Mouse (Mus musculus): ENCODE measurements around the gene Ldlr. TPM values are rescaled to one million over a fixed set of nuclear protein-coding genes. Genes with fewer than 3 reads are reported as not detected.
"Not testable (repeated sequence)": the region's sequence is repeated elsewhere in the genome, so short reads cannot be mapped to it uniquely, and the experiment has no call there.

The Ldlr gene
- polyA plus RNA-seq, 1 experiment from 2014 or later, result 7.3 TPM

DNA sequence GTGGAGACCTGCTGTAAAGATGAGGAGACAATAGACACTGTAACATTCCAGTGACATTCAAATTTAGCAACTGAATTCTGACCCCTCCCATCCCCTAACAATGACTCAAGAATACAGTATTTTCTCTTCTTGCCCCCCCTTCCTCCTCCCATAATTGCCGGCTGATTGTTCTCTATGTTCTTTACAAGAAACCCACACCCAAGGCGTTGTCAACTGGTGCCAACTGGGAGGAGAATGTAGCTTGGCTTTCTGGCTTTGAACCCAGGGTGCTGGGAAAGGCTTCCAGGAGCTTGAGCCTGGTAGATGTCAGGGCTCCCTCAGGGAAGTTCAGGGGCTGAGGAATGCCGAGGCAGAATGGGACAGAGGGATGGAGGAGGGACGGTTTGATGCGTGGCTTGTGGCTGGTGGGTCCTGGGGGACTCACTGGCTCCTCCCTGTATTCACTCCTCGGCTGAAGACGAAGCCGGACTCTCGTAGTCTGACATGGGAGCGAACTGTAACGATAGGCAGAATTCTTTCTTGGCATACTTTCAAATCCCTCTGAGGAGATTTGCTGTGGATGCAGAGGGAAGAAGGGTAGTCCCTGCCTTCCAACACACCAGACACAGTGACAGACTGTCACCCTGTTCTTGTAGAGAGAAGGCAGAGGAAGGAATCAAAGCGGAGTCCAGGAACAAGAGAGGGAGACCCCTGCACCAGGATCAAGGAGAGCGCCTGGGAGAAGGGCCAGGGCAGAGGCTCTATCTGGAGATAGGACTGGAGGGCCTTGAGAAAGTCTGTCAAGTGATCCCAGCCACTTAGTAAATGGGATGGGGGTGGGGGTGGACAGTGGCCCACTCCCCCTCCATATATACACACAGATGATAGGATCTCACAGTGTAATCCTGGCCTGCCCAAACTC, 45.5 kb downstream of the Ldlr start:
- no peaks in the 10 kb centered on the region for H3K27me3 ChIP-seq (ENCODE audit: control insufficient read depth, insufficient read depth, low read length)
- 26% methylated on average over 13 of the region's 13 CpGs for WGBS
- H3K27ac ChIP-seq (replicated peaks in 1 of 2; ENCODE audit: control insufficient read depth in 1 of 2, insufficient read depth in 1 of 2, low read depth in 2 of 2, low read length in 2 of 2), result peak overlapping the region; percentile 82 to 90
- no peak overlapping the region for H3K4me2 ChIP-seq (ENCODE audit: low read length)
- H3K4me1 ChIP-seq (ENCODE audit: control insufficient read depth in 2 of 2, insufficient read depth in 2 of 2, low read length in 2 of 2), result peaks cover 17 to 26% of the 10 kb centered on the region in 2 experiments
- peak overlapping the region; percentile 1; the same call in 1 of the 2 replicates for H3K9ac ChIP-seq (ENCODE audit: low read length)
- ATAC-seq (ENCODE audit: insufficient number of reproducible peaks, insufficient read depth, low FRiP score, low read depth), result peak; percentile 44; the same call in 1 of the 2 replicates
- no peaks in the 10 kb centered on the region for H3K9me3 ChIP-seq (ENCODE audit: control insufficient read depth, low read length)
- H3K4me3 ChIP-seq (ENCODE audit: control insufficient read depth in 1 of 2, insufficient read depth in 1 of 2, low read depth in 1 of 2, low read length in 2 of 2), result no peak overlapping the region
- peaks cover 76% of the 10 kb centered on the region for H3K36me3 ChIP-seq (ENCODE audit: control insufficient read depth, insufficient read depth, low read length)

DNA sequence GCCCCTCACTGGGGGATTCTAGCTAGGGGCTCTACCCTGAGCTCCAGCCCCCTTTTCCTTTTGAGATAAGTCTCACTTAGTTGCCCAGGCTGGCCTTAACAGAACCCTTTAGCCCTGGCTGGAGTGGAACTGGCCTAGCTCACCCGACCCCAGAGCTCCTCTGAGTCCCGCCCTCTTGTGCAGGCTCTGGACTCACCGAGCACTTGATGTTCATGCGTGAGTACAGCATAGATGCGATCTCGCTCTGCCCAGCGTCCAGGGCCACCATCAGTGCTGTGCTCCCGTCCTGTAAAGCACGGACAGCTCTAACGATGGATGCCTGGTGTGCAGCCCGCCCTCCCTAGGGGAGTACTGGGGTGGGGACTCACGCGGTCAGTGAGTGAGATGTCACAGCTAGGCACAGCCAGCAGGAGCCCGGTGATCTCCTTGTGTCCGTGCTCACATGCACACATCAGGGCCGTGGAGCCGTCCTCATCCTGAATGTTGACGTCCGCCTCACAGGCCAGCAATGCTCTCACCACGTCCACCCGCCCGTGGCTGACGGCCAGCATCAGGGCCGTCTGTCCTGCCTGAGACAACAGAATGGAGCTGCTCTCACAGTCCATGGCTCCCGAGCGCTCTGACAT, 46.4 kb downstream of the Ldlr start:
- Histone ChIP-seq H3K36me3 (ENCODE audit: control insufficient read depth, insufficient read depth, low read length) (peaks cover 85% of the 10 kb centered on the region), H3K4me2 (ENCODE audit: low read length) (no peak overlapping the region), H3K9ac (ENCODE audit: low read length) (peak overlapping the region; percentile 1; the same call in 1 of the 2 replicates), H3K27me3 (ENCODE audit: control insufficient read depth, insufficient read depth, low read length) (no peaks in the 10 kb centered on the region), H3K4me1 (ENCODE audit: control insufficient read depth in 2 of 2, insufficient read depth in 2 of 2, low read length in 2 of 2) (peaks cover 17 to 25% of the 10 kb centered on the region in 2 experiments), H3K4me3 (ENCODE audit: control insufficient read depth in 1 of 2, insufficient read depth in 1 of 2, low read depth in 1 of 2, low read length in 2 of 2) (no peak overlapping the region), H3K27ac (replicated peaks in 1 of 2; ENCODE audit: control insufficient read depth in 1 of 2, insufficient read depth in 1 of 2, low read depth in 2 of 2, low read length in 2 of 2) (peak overlapping the region; percentile 82 to 90), H3K9me3 (ENCODE audit: control insufficient read depth, low read length) (no peaks in the 10 kb centered on the region)
- WGBS, result 46% methylated on average over 26 of the region's 26 CpGs
- ATAC-seq (ENCODE audit: insufficient number of reproducible peaks, insufficient read depth, low FRiP score, low read depth), result no peak

DNA sequence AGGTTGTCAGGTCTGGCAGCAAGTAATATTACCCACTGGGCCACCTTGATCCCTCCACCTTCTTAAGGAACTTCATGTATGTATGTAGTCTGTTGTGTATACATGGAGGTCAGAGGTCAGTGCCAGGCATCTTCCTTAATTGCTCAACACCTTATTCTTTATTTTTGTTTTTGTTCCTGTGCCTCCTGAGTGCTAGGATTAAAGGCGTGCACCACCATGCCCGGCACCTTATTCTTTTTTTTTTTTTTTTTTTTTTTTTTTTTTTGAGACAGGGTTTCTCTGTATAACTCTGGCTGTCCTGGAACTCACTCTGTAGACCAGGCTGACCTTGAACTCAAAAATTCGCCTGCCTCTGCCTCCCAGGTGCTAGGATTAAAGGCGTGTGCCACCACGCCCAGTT, 50.1 kb downstream of the Ldlr start:
- not testable (repeated sequence) for H3K9me3 ChIP-seq (ENCODE audit: control insufficient read depth, low read length); H3K27me3 ChIP-seq (ENCODE audit: control insufficient read depth, insufficient read depth, low read length); ATAC-seq (ENCODE audit: insufficient number of reproducible peaks, insufficient read depth, low FRiP score, low read depth); H3K4me3 ChIP-seq (ENCODE audit: control insufficient read depth in 1 of 2, insufficient read depth in 1 of 2, low read depth in 1 of 2, low read length in 2 of 2); H3K9ac ChIP-seq (ENCODE audit: low read length); H3K4me2 ChIP-seq (ENCODE audit: low read length); H3K27ac ChIP-seq (replicated peaks in 1 of 2; ENCODE audit: control insufficient read depth in 1 of 2, insufficient read depth in 1 of 2, low read depth in 2 of 2, low read length in 2 of 2)
- 84% methylated on average over 5 of the region's 5 CpGs for WGBS
- H3K36me3 ChIP-seq (ENCODE audit: control insufficient read depth, insufficient read depth, low read length), result peaks cover 93% of the 10 kb centered on the region
- H3K4me1 ChIP-seq (ENCODE audit: control insufficient read depth in 2 of 2, insufficient read depth in 2 of 2, low read length in 2 of 2), result peaks cover 15 to 16% of the 10 kb centered on the region in 2 experiments

DNA sequence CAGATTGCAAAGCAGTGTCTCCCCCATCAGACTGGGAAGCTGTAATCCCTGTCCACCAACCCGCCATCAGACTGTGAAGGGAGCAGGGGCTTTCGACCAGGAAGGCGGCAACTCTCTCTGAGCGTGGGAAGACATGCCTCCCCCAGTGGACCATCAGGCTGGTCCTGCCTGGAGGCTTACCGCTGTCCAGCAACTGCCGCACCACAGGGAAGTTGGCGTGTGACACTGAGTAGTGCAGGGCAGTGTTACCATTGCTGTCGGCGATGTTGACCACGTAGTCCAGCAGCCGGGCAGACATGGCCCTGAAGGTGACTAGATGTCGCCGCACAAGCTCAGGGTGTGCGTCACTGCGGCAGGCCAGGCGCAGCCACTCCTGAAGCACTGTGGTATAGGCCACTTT, 51.1 kb downstream of the Ldlr start:
- Histone ChIP-seq H3K4me1 (ENCODE audit: control insufficient read depth in 2 of 2, insufficient read depth in 2 of 2, low read length in 2 of 2) (peaks cover 5 to 7% of the 10 kb centered on the region in 2 experiments), H3K4me2 (ENCODE audit: low read length) (no peak overlapping the region), H3K36me3 (ENCODE audit: control insufficient read depth, insufficient read depth, low read length) (peaks cover 93% of the 10 kb centered on the region), H3K27me3 (ENCODE audit: control insufficient read depth, insufficient read depth, low read length) (no peaks in the 10 kb centered on the region), H3K9ac (ENCODE audit: low read length) (no peak overlapping the region), H3K27ac (replicated peaks in 1 of 2; ENCODE audit: control insufficient read depth in 1 of 2, insufficient read depth in 1 of 2, low read depth in 2 of 2, low read length in 2 of 2) (no peak overlapping the region), H3K9me3 (ENCODE audit: control insufficient read depth, low read length) (no peaks in the 10 kb centered on the region), H3K4me3 (ENCODE audit: control insufficient read depth in 1 of 2, insufficient read depth in 1 of 2, low read depth in 1 of 2, low read length in 2 of 2) (no peak overlapping the region)
- no peak for ATAC-seq (ENCODE audit: insufficient number of reproducible peaks, insufficient read depth, low FRiP score, low read depth)
- 89% methylated on average over 16 of the region's 16 CpGs for WGBS

DNA sequence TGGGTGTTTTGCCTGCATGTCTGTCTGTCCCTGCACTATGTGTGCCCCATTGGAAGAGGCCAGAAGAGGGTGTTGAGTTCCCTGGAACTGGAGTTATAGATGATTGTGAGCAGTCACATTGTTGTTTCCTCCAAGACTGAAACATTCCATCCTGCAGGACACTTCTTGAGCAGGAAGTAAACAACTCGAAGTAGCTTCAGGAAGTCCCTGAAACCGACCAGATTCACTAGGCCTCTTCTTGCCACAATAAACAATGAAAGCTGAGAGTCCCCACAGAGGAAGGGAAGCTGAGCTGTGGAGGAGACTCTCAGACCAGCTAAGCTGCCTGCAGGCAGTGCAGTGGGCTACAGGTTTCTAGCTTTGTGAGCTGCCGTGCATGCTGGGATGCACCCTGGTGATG, 54.4 kb downstream of the Ldlr start:
- no peak for ATAC-seq (ENCODE audit: insufficient number of reproducible peaks, insufficient read depth, low FRiP score, low read depth)
- Histone ChIP-seq H3K9ac (ENCODE audit: low read length) (no peak overlapping the region), H3K4me1 (ENCODE audit: control insufficient read depth in 2 of 2, insufficient read depth in 2 of 2, low read length in 2 of 2) (peaks cover 8 to 12% of the 10 kb centered on the region in 2 experiments; a peak in 3 of 4 replicates), H3K27me3 (ENCODE audit: control insufficient read depth, insufficient read depth, low read length) (no peaks in the 10 kb centered on the region), H3K9me3 (ENCODE audit: control insufficient read depth, low read length) (no peaks in the 10 kb centered on the region), H3K4me3 (ENCODE audit: control insufficient read depth in 1 of 2, insufficient read depth in 1 of 2, low read depth in 1 of 2, low read length in 2 of 2) (no peak overlapping the region), H3K27ac (replicated peaks in 1 of 2; ENCODE audit: control insufficient read depth in 1 of 2, insufficient read depth in 1 of 2, low read depth in 2 of 2, low read length in 2 of 2) (no peak overlapping the region), H3K4me2 (ENCODE audit: low read length) (no peak overlapping the region), H3K36me3 (ENCODE audit: control insufficient read depth, insufficient read depth, low read length) (peaks cover 88% of the 10 kb centered on the region)
- 84% methylated on average over 3 of the region's 3 CpGs for WGBS

DNA sequence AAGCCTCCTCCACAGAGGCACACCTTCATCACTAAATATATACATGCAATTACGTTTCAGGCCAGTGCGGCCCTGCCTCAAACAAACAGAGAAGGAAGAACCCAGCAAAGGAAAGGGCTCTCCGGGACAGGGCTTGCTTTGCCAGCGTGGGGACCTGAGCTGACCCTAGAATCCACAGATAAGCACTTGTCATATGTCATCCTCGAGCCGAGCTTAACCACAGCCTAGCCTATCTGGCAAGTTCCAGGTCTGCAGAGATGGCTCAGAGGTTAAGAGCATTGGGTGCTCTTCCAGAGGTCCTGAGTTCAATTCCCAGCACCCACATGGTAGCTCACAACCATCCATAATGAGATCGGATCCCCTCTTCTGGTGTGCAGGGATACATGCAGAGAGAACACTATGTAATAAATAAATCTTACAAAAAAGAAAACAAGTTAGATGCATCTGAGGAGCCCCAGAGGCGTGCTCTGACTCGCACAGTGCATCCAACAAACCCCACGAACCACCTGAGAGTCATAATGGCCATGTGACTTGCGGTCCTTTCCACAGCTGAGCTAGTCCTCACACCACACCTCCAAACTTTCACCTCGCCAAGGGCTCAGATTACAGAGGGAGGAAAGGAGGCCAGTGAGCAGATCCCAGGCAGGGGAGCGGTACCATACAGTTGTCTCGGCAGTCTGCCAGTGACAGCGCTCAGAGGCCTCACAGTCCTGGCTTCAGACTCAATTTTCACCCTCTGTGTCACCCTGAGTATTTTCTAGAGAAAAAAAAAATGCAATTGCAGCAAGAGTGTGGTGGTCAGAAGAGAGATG, 58.6 kb downstream of the Ldlr start:
- 46% methylated on average over 15 of the region's 15 CpGs for WGBS

More for the DNA sequence above, 58.6 kb downstream of the Ldlr start:
- Histone ChIP-seq H3K9me3 (ENCODE audit: control insufficient read depth, low read length) (no peaks in the 10 kb centered on the region), H3K4me3 (ENCODE audit: control insufficient read depth in 1 of 2, insufficient read depth in 1 of 2, low read depth in 1 of 2, low read length in 2 of 2) (no peak overlapping the region), H3K36me3 (ENCODE audit: control insufficient read depth, insufficient read depth, low read length) (peaks cover 89% of the 10 kb centered on the region), H3K4me1 (ENCODE audit: control insufficient read depth in 2 of 2, insufficient read depth in 2 of 2, low read length in 2 of 2) (peaks cover 10 to 15% of the 10 kb centered on the region in 2 experiments; a peak in 3 of 4 replicates), H3K9ac (ENCODE audit: low read length) (no peak overlapping the region; the same call in 1 of the 2 replicates), H3K27ac (replicated peaks in 1 of 2; ENCODE audit: control insufficient read depth in 1 of 2, insufficient read depth in 1 of 2, low read depth in 2 of 2, low read length in 2 of 2) (peak overlapping the region; percentile 57 to 90), H3K27me3 (ENCODE audit: control insufficient read depth, insufficient read depth, low read length) (no peaks in the 10 kb centered on the region), H3K4me2 (ENCODE audit: low read length) (no peak overlapping the region)
- peak; percentile 72 for ATAC-seq (ENCODE audit: insufficient number of reproducible peaks, insufficient read depth, low FRiP score, low read depth)
